Mouse (Mus musculus): ENCODE data around the gene Tomm20.
"Not testable (repeated sequence)": the region's sequence is repeated elsewhere in the genome, so short reads cannot be mapped to it uniquely, and the experiment has no call there.

DNA sequence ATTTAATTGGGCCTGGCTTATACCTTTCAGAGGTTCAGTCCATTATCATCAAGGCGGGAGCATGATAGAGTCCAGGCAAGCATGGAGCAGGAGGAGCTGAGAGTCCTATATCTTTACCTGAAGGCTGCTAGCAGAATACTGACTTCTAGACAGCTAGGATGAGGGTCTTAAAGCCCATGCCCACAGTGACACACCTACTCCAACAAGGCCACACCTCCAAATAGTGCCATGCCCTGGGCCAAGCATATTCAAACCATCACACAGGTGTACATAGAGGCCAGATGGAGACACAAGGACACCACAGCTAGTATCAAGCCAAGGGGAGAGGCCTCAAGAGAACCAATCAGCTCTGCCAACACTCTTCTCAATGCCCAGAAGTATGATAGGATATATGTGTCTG is 63.1 kb downstream of the Tomm20 start:
- TF ChIP-seq CTCF (IDR thresholded peaks at IDR 0.05; ENCODE audit: low read depth); EP300 (optimal IDR thresholded peaks at IDR 0.05): not testable (repeated sequence)
